Mouse (Mus musculus) midbrain, postnatal 0 days (tissue): ENCODE data around the gene Gsg1. TPM values are rescaled to one million over a fixed set of nuclear protein-coding genes. Genes with fewer than 3 reads are reported as not detected.
A peak's percentile ranks its signal among the peaks of the same experiment; 100 is the strongest.

ENCODE experiments used
- ATAC-seq: fragments of 200-750 bp; cut with Nextera tagmentation; 2 replicates; pipeline ENCODE4 v1.8.0; 2017; ENCODE audit warnings: moderate number of reproducible peaks, mild to moderate bottlenecking, moderate TSS enrichment, moderate library complexity; ENCODE audit not compliant: low FRiP score
- DNase-seq: peaks from one replicate; pipeline ENCODE4 v3.0.0-alpha.2; 2015; ENCODE audit warnings: low spot score
- H3K27ac ChIP-seq: fragments of 300-500 bp; sonication (generic); 2 replicates; pipeline ENCODE4 v1.5.1; 2014; ENCODE audit warnings: low read depth, mild to moderate bottlenecking, low read length, mixed read lengths
- H3K27me3 ChIP-seq: fragments of 300-500 bp; sonication (generic); 2 replicates; pipeline ENCODE4 v1.6.1; 2014; ENCODE audit warnings: low read length, control low read depth, mixed read lengths; ENCODE audit not compliant: insufficient read depth
- H3K36me3 ChIP-seq: fragments of 300-500 bp; sonication (generic); 2 replicates; pipeline ENCODE4 v1.6.1; 2014; ENCODE audit warnings: low read length, control low read depth, mixed read lengths; ENCODE audit not compliant: insufficient read depth
- H3K4me1 ChIP-seq: fragments of 300-500 bp; sonication (generic); 2 replicates; pipeline ENCODE4 v1.6.1; 2014; ENCODE audit warnings: mild to moderate bottlenecking, control low read depth, antibody characterized with exemption, low read length, mixed read lengths; ENCODE audit not compliant: insufficient read depth
- H3K4me2 ChIP-seq: fragments of 300-500 bp; sonication (generic); 2 replicates; pipeline ENCODE4 v1.6.1; 2014; ENCODE audit warnings: low read depth, mild to moderate bottlenecking, low read length, mixed read lengths; ENCODE audit not compliant: poor library complexity, severe bottlenecking
- H3K4me3 ChIP-seq: fragments of 300-500 bp; sonication (generic); 2 replicates; pipeline ENCODE4 v1.5.1; 2014; ENCODE audit warnings: low read depth, mild to moderate bottlenecking, low read length, moderate library complexity
- H3K9ac ChIP-seq: fragments of 300-500 bp; sonication (generic); replicated peaks from 2 replicates; pipeline ENCODE4 v1.6.1; 2014; ENCODE audit warnings: mild to moderate bottlenecking, low read length, moderate library complexity, mixed read lengths; ENCODE audit not compliant: poor library complexity, severe bottlenecking
- H3K9me3 ChIP-seq: fragments of 300-500 bp; sonication (generic); 2 replicates; pipeline ENCODE4 v1.6.1; 2016; ENCODE audit warnings: low read length, control low read depth
- CTCF ChIP-seq: IDR thresholded peaks from 2 replicates; pipeline ENCODE4 v1.5.1; 2016; ENCODE audit warnings: antibody characterized with exemption, mild to moderate bottlenecking
- WGBS: fragments of 180-500 bp; shearing (Covaris S2); extraction: QIAGEN DNeasy Blood & Tissue Kit; methylation state at CpG from one replicate; pipeline ENCODE4 v1.1.7; 2014; 5-methylcytosine and 5-hydroxymethylcytosine counted together
- polyA plus RNA-seq: library from polyadenylated mRNA; unstranded; fragments of >200 nt; fragmentation: Nextera tagmentation; extraction: Ambion mirVana; gene quantifications from 2 replicates; pipeline ENCODE4 v1.2.1, GENCODE M21; 2015
- total RNA-seq: library from RNA; depleted of rRNA; stranded (reverse); fragments of >200 nt; gene quantifications from 2 replicates; pipeline ENCODE4 v1.2.3, GENCODE M21; 2014; rRNA removed

The Gsg1 gene
- total RNA-seq: 0.99 and 2.6 TPM in 2 replicates
- 0.17 and 0.37 TPM in 2 replicates for polyA plus RNA-seq

GRCm38 (mm10) chr6:135254153-135254552, at the start of gene Gsg1:
Gsg1 (minus strand) TSS chr6:135254351.
- peaks cover 7% of the 10 kb centered on the region; the same call in 1 of the 2 replicates for H3K4me1 ChIP-seq
- H3K9me3 ChIP-seq: no peaks in the 10 kb centered on the region; the same call in 1 of the 2 replicates
- 0 out of 2 replicates have a peak, but pooled peaks have one; percentile 14 for TF ChIP-seq CTCF
- no peak for ATAC-seq
- H3K4me3 ChIP-seq: no peak within 1 kb of the TSS
- DNase-seq: no peak
- WGBS: 79% methylated on average over 7 of the region's 7 CpGs
- H3K27ac ChIP-seq: no peak within 1 kb of the TSS
- H3K4me2 ChIP-seq: no peak within 1 kb of the TSS
- no peaks in the 10 kb centered on the region for H3K27me3 ChIP-seq
- no peak within 1 kb of the TSS for H3K9ac ChIP-seq
- no peaks in the 10 kb centered on the region for H3K36me3 ChIP-seq

GRCm38 (mm10) chr6:135302421-135303125, 48.4 kb upstream of the Gsg1 start:
- Histone ChIP-seq H3K9ac (no peak overlapping the region), H3K4me1 (no peaks in the 10 kb centered on the region), H3K27me3 (no peaks in the 10 kb centered on the region), H3K4me2 (no peak overlapping the region), H3K27ac (no peak overlapping the region), H3K36me3 (no peaks in the 10 kb centered on the region), H3K9me3 (no peaks in the 10 kb centered on the region), H3K4me3 (no peak overlapping the region)
- DNase-seq (no peak), ATAC-seq (no peak)
- WGBS: 88% methylated on average over 10 of the region's 10 CpGs
- no peak for TF ChIP-seq CTCF

GRCm38 (mm10) chr6:135300469-135300868, 46.3 kb upstream of the Gsg1 start:
- no peak overlapping the region for H3K4me3 ChIP-seq
- H3K9ac ChIP-seq: no peak overlapping the region
- H3K27ac ChIP-seq: no peak overlapping the region
- DNase-seq (no peak), ATAC-seq (no peak)
- no peaks in the 10 kb centered on the region for H3K36me3 ChIP-seq
- H3K27me3 ChIP-seq: no peaks in the 10 kb centered on the region
- no peaks in the 10 kb centered on the region for H3K4me1 ChIP-seq
- TF ChIP-seq CTCF: no peak
- WGBS: 86% methylated on average over 4 of the region's 4 CpGs
- no peak overlapping the region for H3K4me2 ChIP-seq
- no peaks in the 10 kb centered on the region for H3K9me3 ChIP-seq

GRCm38 (mm10) chr6:135299024-135299550, 44.9 kb upstream of the Gsg1 start:
- H3K4me1 ChIP-seq: no peaks in the 10 kb centered on the region
- H3K36me3 ChIP-seq: no peaks in the 10 kb centered on the region
- H3K27me3 ChIP-seq: no peaks in the 10 kb centered on the region
- no peak overlapping the region for H3K4me3 ChIP-seq
- H3K27ac ChIP-seq: no peak overlapping the region
- H3K9ac ChIP-seq: no peak overlapping the region
- 85% methylated on average over 7 of the region's 7 CpGs for WGBS
- H3K9me3 ChIP-seq: no peaks in the 10 kb centered on the region
- TF ChIP-seq CTCF: no peak
- ATAC-seq (no peak), DNase-seq (no peak)
- H3K4me2 ChIP-seq: no peak overlapping the region

- H3K9ac ChIP-seq: no peak overlapping the region
Observed at GRCm38 (mm10) chr6:135297570-135297969, 43.4 kb upstream of the Gsg1 start.

GRCm38 (mm10) chr6:135296267-135296666, 42.1 kb upstream of the Gsg1 start:
- Histone ChIP-seq H3K4me3 (no peak overlapping the region), H3K36me3 (no peaks in the 10 kb centered on the region), H3K4me2 (no peak overlapping the region), H3K4me1 (no peaks in the 10 kb centered on the region), H3K27me3 (no peaks in the 10 kb centered on the region), H3K9ac (no peak overlapping the region), H3K9me3 (no peaks in the 10 kb centered on the region), H3K27ac (no peak overlapping the region)
- no peak for DNase-seq
- no peak for ATAC-seq
- TF ChIP-seq CTCF: no peak
- 86% methylated on average over 17 of the region's 17 CpGs for WGBS

More at GRCm38 (mm10) chr6:135297570-135297969, 43.4 kb upstream of the Gsg1 start:
- Histone ChIP-seq H3K36me3 (no peaks in the 10 kb centered on the region), H3K4me1 (no peaks in the 10 kb centered on the region), H3K27me3 (no peaks in the 10 kb centered on the region), H3K4me2 (no peak overlapping the region), H3K27ac (no peak overlapping the region), H3K4me3 (no peak overlapping the region), H3K9me3 (no peaks in the 10 kb centered on the region)
- no peak for TF ChIP-seq CTCF
- 88% methylated on average over 7 of the region's 7 CpGs for WGBS
- DNase-seq (no peak), ATAC-seq (no peak)
